Mouse (Mus musculus) hindbrain, embryonic 10.5 days (tissue): ENCODE data around the gene Arvcf. TPM values are rescaled to one million over a fixed set of nuclear protein-coding genes. Genes with fewer than 3 reads are reported as not detected.
A peak's percentile ranks its signal among the peaks of the same experiment; 100 is the strongest.

ENCODE experiments used
- DNase-seq: peaks from one replicate; pipeline ENCODE4 v3.0.0-alpha.2; 2017; ENCODE audit warnings: low spot score
- H3K27ac ChIP-seq: fragments of 300-500 bp; sonication (generic); 2 replicates; pipeline ENCODE4 v1.5.1; 2016; ENCODE audit warnings: mild to moderate bottlenecking, moderate library complexity
- H3K27me3 ChIP-seq: fragments of 300-500 bp; sonication (generic); 2 replicates; pipeline ENCODE4 v1.6.1; 2016; ENCODE audit warnings: mild to moderate bottlenecking; ENCODE audit not compliant: poor library complexity, insufficient read depth, severe bottlenecking
- H3K36me3 ChIP-seq: fragments of 300-500 bp; sonication (generic); 2 replicates; pipeline ENCODE4 v1.6.1; 2016; ENCODE audit warnings: mild to moderate bottlenecking, moderate library complexity
- H3K4me1 ChIP-seq: fragments of 300-500 bp; sonication (generic); replicated peaks from 2 replicates; pipeline ENCODE4 v1.6.1; 2016; ENCODE audit warnings: mild to moderate bottlenecking
- H3K4me3 ChIP-seq: fragments of 300-500 bp; sonication (generic); 2 replicates; pipeline ENCODE4 v1.5.1; 2016; ENCODE audit warnings: mild to moderate bottlenecking, moderate library complexity
- H3K9me3 ChIP-seq: fragments of 300-500 bp; sonication (generic); 2 replicates; pipeline ENCODE4 v1.6.1; 2016; ENCODE audit warnings: mild to moderate bottlenecking, moderate library complexity
- WGBS: fragments of 180-500 bp; shearing (Covaris S2); methylation state at CpG from one replicate; pipeline ENCODE4 v1.1.7; 2016; 5-methylcytosine and 5-hydroxymethylcytosine counted together
- polyA plus RNA-seq: library from polyadenylated mRNA; unstranded; fragments of >200 nt; fragmentation: Nextera tagmentation; extraction: Ambion mirVana; gene quantifications from 2 replicates; pipeline ENCODE4 v1.2.1, GENCODE M21; 2016

Arvcf gene
- polyA plus RNA-seq = 99.5 and 115 TPM in 2 replicates

- peak; percentile 95 for DNase-seq
- H3K4me3 ChIP-seq = peak within 1 kb of the TSS; percentile 89
- WGBS = under 1% methylated on average over 44 of the region's 44 CpGs
These were observed at the start of gene Arvcf, which contains the start of gene Tango2 for GRCm38 (mm10) chr16:18347931-18348600. Arvcf (plus strand) TSS chr16:18348182. Tango2 (minus strand) TSS chr16:18348103.

GRCm38 (mm10) chr16:18308159-18308558 lies 39.8 kb upstream of the Arvcf start:
- H3K27me3 ChIP-seq = no peaks in the 10 kb centered on the region
- peaks cover 41% of the 10 kb centered on the region for H3K36me3 ChIP-seq
- no peaks in the 10 kb centered on the region for H3K4me1 ChIP-seq
- no peaks in the 10 kb centered on the region for H3K9me3 ChIP-seq
- H3K4me3 ChIP-seq = no peak overlapping the region
- no peak for DNase-seq
- H3K27ac ChIP-seq = no peak overlapping the region
- 81% methylated on average over 1 of the region's 1 CpGs for WGBS

More at GRCm38 (mm10) chr16:18347931-18348600, at the start of gene Arvcf, which contains the start of gene Tango2:
- no peaks in the 10 kb centered on the region for H3K9me3 ChIP-seq
- H3K4me1 ChIP-seq = peaks cover 56% of the 10 kb centered on the region
- H3K27ac ChIP-seq = peak within 1 kb of the TSS; percentile 91
- peaks cover 6% of the 10 kb centered on the region; the same call in 1 of the 2 replicates for H3K36me3 ChIP-seq
- peaks cover 50% of the 10 kb centered on the region for H3K27me3 ChIP-seq

- H3K27ac ChIP-seq = no peak overlapping the region
- 0 out of 2 replicates have a peak, but pooled peaks cover under 1% of the 10 kb centered on the region for H3K4me1 ChIP-seq
- no peak for DNase-seq
- H3K4me3 ChIP-seq = no peak overlapping the region
- 88% methylated on average over 3 of the region's 3 CpGs for WGBS
- H3K27me3 ChIP-seq = no peaks in the 10 kb centered on the region
- H3K9me3 ChIP-seq = no peaks in the 10 kb centered on the region
- H3K36me3 ChIP-seq = peaks cover 30% of the 10 kb centered on the region
These were observed 29.0 kb upstream of the Arvcf start for GRCm38 (mm10) chr16:18318992-18319391.

GRCm38 (mm10) chr16:18321443-18321842 lies 26.5 kb upstream of the Arvcf start:
- H3K27ac ChIP-seq = no peak overlapping the region
- no peaks in the 10 kb centered on the region for H3K9me3 ChIP-seq
- 89% methylated on average over 2 of the region's 2 CpGs for WGBS
- H3K27me3 ChIP-seq = no peaks in the 10 kb centered on the region
- H3K36me3 ChIP-seq = peaks cover 32% of the 10 kb centered on the region
- no peak overlapping the region for H3K4me3 ChIP-seq
- H3K4me1 ChIP-seq = 0 out of 2 replicates have a peak, but pooled peaks cover 3% of the 10 kb centered on the region
- no peak for DNase-seq

- Histone ChIP-seq H3K27me3 (no peaks in the 10 kb centered on the region), H3K4me3 (no peak overlapping the region), H3K9me3 (no peaks in the 10 kb centered on the region), H3K27ac (no peak overlapping the region), H3K36me3 (peaks cover 27% of the 10 kb centered on the region), H3K4me1 (0 out of 2 replicates have a peak, but pooled peaks cover 3% of the 10 kb centered on the region)
- WGBS = 90% methylated on average over 2 of the region's 2 CpGs
- DNase-seq = no peak
These were observed 24.5 kb upstream of the Arvcf start for GRCm38 (mm10) chr16:18323460-18323859.

GRCm38 (mm10) chr16:18324031-18324430 lies 24.0 kb upstream of the Arvcf start:
- H3K27ac ChIP-seq = no peak overlapping the region
- H3K27me3 ChIP-seq = no peaks in the 10 kb centered on the region
- DNase-seq = no peak
- WGBS = 82% methylated on average over 6 of the region's 6 CpGs
- peaks cover 26% of the 10 kb centered on the region for H3K36me3 ChIP-seq
- no peak overlapping the region for H3K4me3 ChIP-seq
- H3K4me1 ChIP-seq = 0 out of 2 replicates have a peak, but pooled peaks cover 3% of the 10 kb centered on the region
- no peaks in the 10 kb centered on the region for H3K9me3 ChIP-seq

- Histone ChIP-seq H3K27ac (no peak overlapping the region), H3K4me3 (no peak overlapping the region), H3K9me3 (no peaks in the 10 kb centered on the region), H3K4me1 (0 out of 2 replicates have a peak, but pooled peaks cover 3% of the 10 kb centered on the region), H3K36me3 (peaks cover 26% of the 10 kb centered on the region), H3K27me3 (no peaks in the 10 kb centered on the region)
- no peak for DNase-seq
- 82% methylated on average over 4 of the region's 4 CpGs for WGBS
These were observed 22.2 kb upstream of the Arvcf start for GRCm38 (mm10) chr16:18325741-18326140.

- DNase-seq = no peak
- WGBS = 93% methylated on average over 9 of the region's 9 CpGs
These were observed 20.0 kb upstream of the Arvcf start for GRCm38 (mm10) chr16:18327936-18328335.

GRCm38 (mm10) chr16:18328524-18328923 lies 19.5 kb upstream of the Arvcf start:
- H3K36me3 ChIP-seq = peaks cover 12% of the 10 kb centered on the region
- 0 out of 2 replicates have a peak, but pooled peaks cover 3% of the 10 kb centered on the region for H3K4me1 ChIP-seq
- 79% methylated on average over 1 of the region's 1 CpGs for WGBS
- no peak overlapping the region for H3K4me3 ChIP-seq
- no peaks in the 10 kb centered on the region for H3K27me3 ChIP-seq
- H3K27ac ChIP-seq = no peak overlapping the region
- no peaks in the 10 kb centered on the region for H3K9me3 ChIP-seq
- no peak for DNase-seq

More at GRCm38 (mm10) chr16:18327936-18328335, 20.0 kb upstream of the Arvcf start:
- H3K27me3 ChIP-seq = no peaks in the 10 kb centered on the region
- H3K36me3 ChIP-seq = peaks cover 16% of the 10 kb centered on the region
- no peak overlapping the region for H3K27ac ChIP-seq
- 0 out of 2 replicates have a peak, but pooled peaks cover 3% of the 10 kb centered on the region for H3K4me1 ChIP-seq
- H3K9me3 ChIP-seq = no peaks in the 10 kb centered on the region
- H3K4me3 ChIP-seq = no peak overlapping the region

- 87% methylated on average over 3 of the region's 3 CpGs for WGBS
- H3K27ac ChIP-seq = no peak overlapping the region
- no peak for DNase-seq
- H3K4me1 ChIP-seq = no peaks in the 10 kb centered on the region
- no peaks in the 10 kb centered on the region for H3K9me3 ChIP-seq
- H3K27me3 ChIP-seq = no peaks in the 10 kb centered on the region
- H3K4me3 ChIP-seq = no peak overlapping the region
- H3K36me3 ChIP-seq = peaks cover 9% of the 10 kb centered on the region; the same call in 1 of the 2 replicates
These were observed 14.0 kb upstream of the Arvcf start for GRCm38 (mm10) chr16:18333976-18334375.

GRCm38 (mm10) chr16:18335981-18336380 lies 12.0 kb upstream of the Arvcf start:
- Histone ChIP-seq H3K4me1 (peaks cover 13% of the 10 kb centered on the region), H3K9me3 (no peaks in the 10 kb centered on the region), H3K27ac (no peak overlapping the region), H3K4me3 (no peak overlapping the region), H3K27me3 (no peaks in the 10 kb centered on the region), H3K36me3 (peaks cover 9% of the 10 kb centered on the region; the same call in 1 of the 2 replicates)
- WGBS = 95% methylated on average over 3 of the region's 3 CpGs
- DNase-seq = no peak

- H3K4me1 ChIP-seq = peaks cover 13% of the 10 kb centered on the region
- no peaks in the 10 kb centered on the region for H3K27me3 ChIP-seq
- H3K9me3 ChIP-seq = no peaks in the 10 kb centered on the region
- H3K27ac ChIP-seq = no peak overlapping the region
- WGBS = 95% methylated on average over 4 of the region's 4 CpGs
- peaks cover 9% of the 10 kb centered on the region; the same call in 1 of the 2 replicates for H3K36me3 ChIP-seq
- no peak for DNase-seq
- no peak overlapping the region for H3K4me3 ChIP-seq
These were observed 10.7 kb upstream of the Arvcf start for GRCm38 (mm10) chr16:18337261-18337660.

- Histone ChIP-seq H3K4me1 (peaks cover 36% of the 10 kb centered on the region), H3K27me3 (no peaks in the 10 kb centered on the region), H3K9me3 (no peaks in the 10 kb centered on the region), H3K4me3 (no peak overlapping the region), H3K36me3 (peaks cover 4% of the 10 kb centered on the region; the same call in 1 of the 2 replicates), H3K27ac (peak overlapping the region; percentile 30; the same call in 1 of the 2 replicates)
- DNase-seq = no peak
- 53% methylated on average over 1 of the region's 1 CpGs for WGBS
These were observed 8.1 kb upstream of the Arvcf start for GRCm38 (mm10) chr16:18339866-18340265.
